Mouse (Mus musculus): Measurements from ENCODE around the gene Spon1. TPM values are rescaled to one million over a fixed set of nuclear protein-coding genes. Genes with fewer than 3 reads are reported as not detected.
A peak's percentile ranks its signal among the peaks of the same experiment; 100 is the strongest.

Spon1 gene
- polyA plus RNA-seq, 1 experiment from 2014 or later = 47.0 TPM

DNA sequence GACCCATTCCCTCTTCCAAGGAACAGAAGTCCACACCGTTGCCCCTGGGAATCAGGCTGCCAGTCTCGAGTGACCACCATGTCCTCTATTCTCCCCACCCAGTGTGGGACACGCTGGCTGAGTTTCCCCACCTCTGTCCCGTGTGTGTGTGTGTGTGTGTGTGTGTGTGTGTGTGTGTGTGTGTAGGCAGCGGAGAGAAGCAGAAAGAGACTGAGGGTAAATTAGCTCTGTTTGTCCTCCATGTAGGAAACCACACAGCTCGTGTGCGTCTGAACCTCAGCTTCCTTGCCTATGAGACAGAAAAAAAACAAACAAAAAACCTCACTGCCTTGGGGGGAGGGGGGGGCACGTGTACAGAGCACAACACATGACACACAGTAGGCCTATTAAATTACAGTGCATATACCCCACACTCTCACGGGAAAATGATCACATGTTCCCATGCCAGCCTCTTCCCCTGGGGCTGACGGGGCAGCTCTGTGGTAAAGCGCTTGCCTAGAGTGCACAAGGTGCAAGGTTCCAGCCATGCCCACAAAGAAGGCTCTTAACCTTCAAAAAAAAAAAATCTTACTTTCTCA lies 303.2 kb downstream of the Spon1 start:
- WGBS = 79% methylated on average over 11 of the region's 11 CpGs
- Histone ChIP-seq H3K27ac (ENCODE audit: low read length) (no peak overlapping the region), H3K27me3 (ENCODE audit: control insufficient read depth, insufficient read depth, low read depth, low read length) (no peaks in the 10 kb centered on the region), H3K9me3 (replicated peaks; ENCODE audit: control insufficient read depth, low read length, poor library complexity, severe bottlenecking) (no peaks in the 10 kb centered on the region), H3K4me2 (ENCODE audit: low read length) (no peak overlapping the region), H3K4me1 (ENCODE audit: control insufficient read depth, insufficient read depth, low read length) (peaks cover 15% of the 10 kb centered on the region), H3K36me3 (ENCODE audit: control insufficient read depth, insufficient read depth, low read length) (no peaks in the 10 kb centered on the region), H3K4me3 (ENCODE audit: low read depth, low read length) (no peak overlapping the region), H3K9ac (ENCODE audit: low read depth, low read length) (no peak overlapping the region)
- no peak for ATAC-seq

DNA sequence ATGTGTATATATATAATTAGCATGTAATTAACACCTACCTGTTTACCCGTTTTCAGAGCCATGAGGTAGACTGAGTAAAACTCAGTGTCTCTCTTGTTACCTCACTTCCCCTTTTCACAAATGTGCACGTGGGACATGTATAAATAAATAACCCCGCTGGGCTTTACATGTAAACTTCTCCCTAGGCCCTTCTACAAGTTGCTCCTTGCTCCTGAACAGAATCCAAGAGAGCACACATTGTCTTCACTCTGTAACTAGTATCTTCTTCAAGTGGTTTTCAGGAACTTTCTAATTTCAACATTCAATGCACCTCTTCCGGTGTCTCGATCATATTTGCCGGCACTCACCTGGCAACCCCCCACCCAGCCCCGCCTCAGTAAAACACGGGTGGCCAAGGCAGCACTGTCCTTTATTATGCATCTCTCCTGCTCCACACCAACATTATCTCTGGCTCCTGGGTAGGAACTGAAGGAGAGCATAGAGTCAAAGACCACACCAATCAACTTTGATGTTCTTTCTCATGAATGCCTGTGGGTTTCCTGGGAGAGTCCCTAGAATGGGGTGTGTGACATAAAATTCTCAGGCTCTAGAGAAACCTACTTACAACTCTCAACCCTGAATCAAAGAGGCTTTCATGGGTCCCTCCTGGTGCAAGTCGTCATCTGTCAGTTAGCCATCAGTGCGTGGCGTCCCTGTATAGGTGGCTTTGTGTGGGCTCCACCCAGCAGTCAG lies 304.1 kb downstream of the Spon1 start:
- Histone ChIP-seq H3K4me3 (ENCODE audit: low read depth, low read length) (no peak overlapping the region), H3K4me1 (ENCODE audit: control insufficient read depth, insufficient read depth, low read length) (peaks cover 15% of the 10 kb centered on the region), H3K9me3 (replicated peaks; ENCODE audit: control insufficient read depth, low read length, poor library complexity, severe bottlenecking) (no peaks in the 10 kb centered on the region), H3K27ac (ENCODE audit: low read length) (no peak overlapping the region), H3K36me3 (ENCODE audit: control insufficient read depth, insufficient read depth, low read length) (no peaks in the 10 kb centered on the region), H3K9ac (ENCODE audit: low read depth, low read length) (no peak overlapping the region), H3K4me2 (ENCODE audit: low read length) (no peak overlapping the region), H3K27me3 (ENCODE audit: control insufficient read depth, insufficient read depth, low read depth, low read length) (no peaks in the 10 kb centered on the region)
- ATAC-seq = no peak
- 88% methylated on average over 11 of the region's 11 CpGs for WGBS

DNA sequence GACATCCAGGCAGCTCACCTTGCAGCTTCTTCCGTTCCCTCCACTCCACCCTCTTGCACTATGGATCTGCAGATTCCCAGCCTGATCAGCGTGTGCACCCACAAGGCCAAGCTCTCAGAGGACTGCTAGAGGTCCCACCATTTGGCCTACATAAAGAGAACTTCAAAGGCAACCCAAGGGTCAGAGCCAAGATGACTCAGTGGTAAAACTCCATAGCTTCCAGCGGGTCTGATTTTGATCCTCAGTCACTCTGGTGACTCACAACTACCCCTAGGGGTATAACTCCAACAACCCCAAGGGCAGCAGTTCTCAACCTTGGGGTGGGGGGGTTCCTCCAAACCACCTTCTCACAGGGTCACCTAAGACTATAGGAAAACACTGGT lies 304.7 kb downstream of the Spon1 start:
- H3K9me3 ChIP-seq (replicated peaks; ENCODE audit: control insufficient read depth, low read length, poor library complexity, severe bottlenecking) = no peaks in the 10 kb centered on the region
- H3K27me3 ChIP-seq (ENCODE audit: control insufficient read depth, insufficient read depth, low read depth, low read length) = no peaks in the 10 kb centered on the region
- WGBS = 82% methylated on average over 3 of the region's 3 CpGs
- H3K9ac ChIP-seq (ENCODE audit: low read depth, low read length) = no peak overlapping the region
- no peak overlapping the region for H3K4me3 ChIP-seq (ENCODE audit: low read depth, low read length)
- H3K4me1 ChIP-seq (ENCODE audit: control insufficient read depth, insufficient read depth, low read length) = peaks cover 15% of the 10 kb centered on the region
- no peak for ATAC-seq
- no peaks in the 10 kb centered on the region for H3K36me3 ChIP-seq (ENCODE audit: control insufficient read depth, insufficient read depth, low read length)
- no peak overlapping the region for H3K4me2 ChIP-seq (ENCODE audit: low read length)
- H3K27ac ChIP-seq (ENCODE audit: low read length) = no peak overlapping the region

DNA sequence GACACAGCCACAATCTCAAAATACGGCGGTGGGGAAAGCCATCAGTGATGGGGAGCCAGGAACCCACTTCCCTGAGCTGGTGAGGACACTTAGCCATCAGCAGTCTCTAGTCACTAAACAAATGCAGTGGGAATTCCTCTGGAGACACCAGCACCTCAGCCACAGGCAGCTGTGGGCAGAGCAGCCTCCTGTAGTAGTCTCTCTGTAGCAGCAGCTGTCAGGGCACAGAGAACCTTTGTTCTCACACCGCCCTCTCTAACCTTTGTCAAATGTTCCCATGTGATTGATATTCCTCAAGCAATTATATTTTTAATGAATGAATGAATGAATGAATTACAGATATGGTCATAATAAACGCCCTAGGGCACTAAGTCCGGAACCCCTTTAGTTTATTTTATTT lies 305.6 kb downstream of the Spon1 start:
- H3K9me3 ChIP-seq (replicated peaks; ENCODE audit: control insufficient read depth, low read length, poor library complexity, severe bottlenecking) = no peaks in the 10 kb centered on the region
- no peaks in the 10 kb centered on the region for H3K36me3 ChIP-seq (ENCODE audit: control insufficient read depth, insufficient read depth, low read length)
- ATAC-seq = no peak
- H3K27ac ChIP-seq (ENCODE audit: low read length) = no peak overlapping the region
- peaks cover 10% of the 10 kb centered on the region for H3K4me1 ChIP-seq (ENCODE audit: control insufficient read depth, insufficient read depth, low read length)
- no peak overlapping the region for H3K9ac ChIP-seq (ENCODE audit: low read depth, low read length)
- H3K27me3 ChIP-seq (ENCODE audit: control insufficient read depth, insufficient read depth, low read depth, low read length) = no peaks in the 10 kb centered on the region
- WGBS = 81% methylated on average over 5 of the region's 5 CpGs
- H3K4me3 ChIP-seq (ENCODE audit: low read depth, low read length) = no peak overlapping the region
- H3K4me2 ChIP-seq (ENCODE audit: low read length) = no peak overlapping the region

DNA sequence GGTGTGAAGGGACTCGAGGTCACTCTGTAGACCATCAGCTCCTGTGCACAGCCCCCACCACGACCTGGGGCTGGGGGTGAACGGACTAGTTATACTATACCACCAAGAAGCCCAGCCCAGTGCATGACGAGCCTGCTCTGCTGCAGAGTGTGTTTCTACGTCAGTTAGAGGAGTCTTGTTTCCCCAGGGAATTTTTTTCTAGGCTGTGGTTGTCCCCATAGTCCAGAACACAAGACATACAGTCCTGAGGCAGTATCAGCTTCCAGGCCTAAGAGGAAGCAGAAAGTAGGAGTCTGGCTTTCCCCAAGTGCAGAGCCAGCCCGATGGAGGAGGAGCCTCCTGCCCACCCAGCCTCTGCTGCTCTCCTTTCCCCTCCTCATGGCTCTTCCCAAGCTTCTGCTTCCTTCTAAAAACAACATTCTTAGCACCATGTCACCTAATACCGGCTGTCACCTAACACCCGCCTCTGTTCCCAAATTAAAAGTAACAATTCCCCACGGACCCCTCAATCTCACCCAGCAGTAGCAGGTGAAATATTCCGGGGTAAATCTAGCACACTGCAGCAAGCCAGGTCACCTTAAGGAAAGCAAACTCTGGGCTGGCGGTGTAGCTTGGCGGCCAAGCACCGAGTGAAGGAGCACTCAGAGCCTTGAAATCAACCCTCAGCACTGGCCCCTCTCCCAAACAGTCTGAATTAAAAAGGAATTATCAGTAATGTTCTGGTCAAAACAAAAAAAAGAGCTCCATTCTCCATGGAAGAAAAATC lies 306.2 kb downstream of the Spon1 start:
- 53% methylated on average over 13 of the region's 13 CpGs for WGBS
- peak; percentile 12; the same call in 1 of the 2 replicates for ATAC-seq

DNA sequence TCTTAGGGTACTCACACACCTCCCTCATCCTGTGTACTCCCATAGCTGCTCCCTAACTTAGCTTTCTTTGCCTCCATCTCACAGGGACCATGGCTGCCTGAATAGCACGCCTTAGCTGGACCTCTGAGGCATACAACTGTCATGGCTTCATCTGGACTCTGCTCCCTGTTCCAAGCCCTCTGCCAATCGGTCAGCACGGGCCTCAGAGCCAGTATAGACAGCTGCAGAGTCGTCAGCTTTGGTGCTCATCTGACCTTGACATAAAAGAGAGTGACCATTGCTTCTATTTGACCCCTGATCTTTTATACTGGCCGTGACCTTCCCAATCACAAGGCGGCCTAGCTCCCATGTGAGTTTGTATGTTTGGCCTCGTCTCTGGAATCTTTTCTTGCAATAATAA lies 308.3 kb downstream of the Spon1 start:
- no peaks in the 10 kb centered on the region for H3K9me3 ChIP-seq (replicated peaks; ENCODE audit: control insufficient read depth, low read length, poor library complexity, severe bottlenecking)
- peaks cover 6% of the 10 kb centered on the region; the same call in 1 of the 2 replicates for H3K4me1 ChIP-seq (ENCODE audit: control insufficient read depth, insufficient read depth, low read length)
- no peak overlapping the region for H3K4me3 ChIP-seq (ENCODE audit: low read depth, low read length)
- no peaks in the 10 kb centered on the region for H3K27me3 ChIP-seq (ENCODE audit: control insufficient read depth, insufficient read depth, low read depth, low read length)
- no peak overlapping the region for H3K9ac ChIP-seq (ENCODE audit: low read depth, low read length)
- ATAC-seq = no peak
- WGBS = 51% methylated on average over 7 of the region's 7 CpGs
- H3K27ac ChIP-seq (ENCODE audit: low read length) = no peak overlapping the region
- H3K36me3 ChIP-seq (ENCODE audit: control insufficient read depth, insufficient read depth, low read length) = no peaks in the 10 kb centered on the region
- H3K4me2 ChIP-seq (ENCODE audit: low read length) = no peak overlapping the region

More for the DNA sequence above, 306.2 kb downstream of the Spon1 start:
- Histone ChIP-seq H3K4me1 (ENCODE audit: control insufficient read depth, insufficient read depth, low read length) (peaks cover 6% of the 10 kb centered on the region; the same call in 1 of the 2 replicates), H3K4me3 (ENCODE audit: low read depth, low read length) (no peak overlapping the region), H3K4me2 (ENCODE audit: low read length) (no peak overlapping the region), H3K27ac (ENCODE audit: low read length) (no peak overlapping the region), H3K36me3 (ENCODE audit: control insufficient read depth, insufficient read depth, low read length) (no peaks in the 10 kb centered on the region), H3K9ac (ENCODE audit: low read depth, low read length) (no peak overlapping the region), H3K27me3 (ENCODE audit: control insufficient read depth, insufficient read depth, low read depth, low read length) (no peaks in the 10 kb centered on the region), H3K9me3 (replicated peaks; ENCODE audit: control insufficient read depth, low read length, poor library complexity, severe bottlenecking) (no peaks in the 10 kb centered on the region)

DNA sequence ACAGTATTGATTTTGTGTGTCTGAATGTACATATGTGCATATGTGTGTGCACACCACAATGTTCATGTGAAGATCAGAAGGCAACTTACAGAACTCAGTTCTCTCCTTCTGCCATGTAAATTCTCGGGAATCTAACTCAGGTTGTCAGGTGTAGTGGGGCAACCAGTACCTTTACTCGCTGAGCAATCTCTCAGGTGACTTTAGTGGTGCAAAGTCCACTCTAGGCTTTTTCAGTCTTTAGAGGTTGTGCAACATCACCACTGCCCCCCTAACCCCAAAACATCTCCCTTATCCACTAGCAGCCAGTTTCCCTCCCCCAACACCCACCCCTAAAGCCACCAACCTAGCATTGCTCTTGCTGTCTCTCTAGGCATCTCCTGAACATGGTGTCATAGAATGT lies 308.8 kb downstream of the Spon1 start:
- H3K36me3 ChIP-seq (ENCODE audit: control insufficient read depth, insufficient read depth, low read length) = no peaks in the 10 kb centered on the region
- no peak overlapping the region for H3K9ac ChIP-seq (ENCODE audit: low read depth, low read length)
- no peak overlapping the region for H3K4me2 ChIP-seq (ENCODE audit: low read length)
- no peak overlapping the region for H3K27ac ChIP-seq (ENCODE audit: low read length)
- H3K4me1 ChIP-seq (ENCODE audit: control insufficient read depth, insufficient read depth, low read length) = peaks cover 6% of the 10 kb centered on the region; the same call in 1 of the 2 replicates
- WGBS = 95% methylated on average over 2 of the region's 2 CpGs
- no peak overlapping the region for H3K4me3 ChIP-seq (ENCODE audit: low read depth, low read length)
- ATAC-seq = no peak
- no peaks in the 10 kb centered on the region for H3K27me3 ChIP-seq (ENCODE audit: control insufficient read depth, insufficient read depth, low read depth, low read length)
- H3K9me3 ChIP-seq (replicated peaks; ENCODE audit: control insufficient read depth, low read length, poor library complexity, severe bottlenecking) = no peaks in the 10 kb centered on the region

DNA sequence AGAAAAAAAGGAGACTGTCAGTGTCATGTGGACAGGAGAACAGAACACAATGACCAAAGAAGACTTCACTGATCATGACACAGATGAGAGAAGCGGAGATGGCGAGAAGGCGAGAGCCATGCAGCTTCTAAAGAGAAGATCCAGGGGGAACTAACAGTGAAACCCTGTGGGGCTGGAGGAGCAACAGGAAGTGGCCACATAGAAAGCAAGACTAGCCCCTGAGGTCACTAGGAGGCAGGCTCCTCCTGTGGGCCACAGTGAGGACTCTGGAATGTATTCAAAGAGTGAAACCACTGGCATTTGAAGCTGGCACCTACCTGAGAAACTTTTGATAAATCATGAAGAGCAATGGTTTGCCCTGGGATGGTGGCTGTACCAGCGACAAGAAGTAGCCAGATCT lies 313.5 kb downstream of the Spon1 start:
- no peaks in the 10 kb centered on the region for H3K27me3 ChIP-seq (ENCODE audit: control insufficient read depth, insufficient read depth, low read depth, low read length)
- WGBS = 91% methylated on average over 4 of the region's 4 CpGs
- no peak for ATAC-seq
- H3K9me3 ChIP-seq (replicated peaks; ENCODE audit: control insufficient read depth, low read length, poor library complexity, severe bottlenecking) = no peaks in the 10 kb centered on the region
- H3K4me2 ChIP-seq (ENCODE audit: low read length) = no peak overlapping the region
- no peak overlapping the region for H3K27ac ChIP-seq (ENCODE audit: low read length)
- no peaks in the 10 kb centered on the region for H3K4me1 ChIP-seq (ENCODE audit: control insufficient read depth, insufficient read depth, low read length)
- no peak overlapping the region for H3K4me3 ChIP-seq (ENCODE audit: low read depth, low read length)
- no peaks in the 10 kb centered on the region for H3K36me3 ChIP-seq (ENCODE audit: control insufficient read depth, insufficient read depth, low read length)
- no peak overlapping the region for H3K9ac ChIP-seq (ENCODE audit: low read depth, low read length)

DNA sequence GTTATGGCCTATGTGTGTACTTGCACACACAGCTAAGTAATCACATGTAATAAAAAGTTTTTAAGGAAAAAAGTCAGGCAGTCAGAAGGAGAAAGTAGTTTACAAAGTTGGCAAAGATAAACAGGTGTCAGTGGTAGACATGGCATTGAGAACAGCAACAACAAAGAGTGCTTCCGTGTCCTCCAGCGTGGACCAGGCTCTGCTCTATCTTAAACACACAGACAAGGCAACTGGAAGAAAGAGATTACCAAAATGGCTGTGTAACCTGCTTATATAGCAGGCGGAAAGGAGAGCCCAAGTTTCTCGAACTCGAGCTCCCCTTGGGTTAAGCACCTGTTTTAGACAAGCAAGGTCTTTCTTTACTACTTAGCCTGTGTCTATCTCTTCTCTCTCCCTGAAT lies 314.5 kb downstream of the Spon1 start:
- H3K4me2 ChIP-seq (ENCODE audit: low read length) = no peak overlapping the region
- H3K4me1 ChIP-seq (ENCODE audit: control insufficient read depth, insufficient read depth, low read length) = no peaks in the 10 kb centered on the region
- H3K9ac ChIP-seq (ENCODE audit: low read depth, low read length) = no peak overlapping the region
- H3K36me3 ChIP-seq (ENCODE audit: control insufficient read depth, insufficient read depth, low read length) = no peaks in the 10 kb centered on the region
- no peak overlapping the region for H3K4me3 ChIP-seq (ENCODE audit: low read depth, low read length)
- no peak for ATAC-seq
- WGBS = 95% methylated on average over 5 of the region's 5 CpGs
- H3K27me3 ChIP-seq (ENCODE audit: control insufficient read depth, insufficient read depth, low read depth, low read length) = no peaks in the 10 kb centered on the region
- H3K9me3 ChIP-seq (replicated peaks; ENCODE audit: control insufficient read depth, low read length, poor library complexity, severe bottlenecking) = no peaks in the 10 kb centered on the region
- H3K27ac ChIP-seq (ENCODE audit: low read length) = no peak overlapping the region
